Mouse (Mus musculus) liver, embryonic 14.5 days (tissue): ENCODE results near the gene Sgms1. TPM values are rescaled to one million over a fixed set of nuclear protein-coding genes. Genes with fewer than 3 reads are reported as not detected.

Experiments used
- ATAC-seq: fragments of 200-750 bp; cut with Nextera tagmentation; 2 replicates; pipeline ENCODE4 v1.8.0; 2017; ENCODE audit warnings: moderate number of reproducible peaks, mild to moderate bottlenecking, moderate library complexity; ENCODE audit not compliant: insufficient read depth
- DNase-seq, 3 experiments: peaks; one replicate each; pipeline ENCODE4 v3.0.0-alpha.2; 2012 to 2013; ENCODE audit warnings: low read depth in 3 of 3, low spot score in 3 of 3
- H3K27ac ChIP-seq: fragments of 300-500 bp; sonication (generic); 2 replicates; pipeline ENCODE4 v1.5.1; 2014; ENCODE audit warnings: moderate library complexity, mild to moderate bottlenecking, control low read depth, inconsistent platforms
- H3K27me3 ChIP-seq: fragments of 300-500 bp; sonication (generic); 2 replicates; pipeline ENCODE4 v1.6.1; 2014; ENCODE audit warnings: mild to moderate bottlenecking, low read length, moderate library complexity; ENCODE audit not compliant: control insufficient read depth, insufficient read depth
- H3K36me3 ChIP-seq: fragments of 300-500 bp; sonication (generic); replicated peaks from 2 replicates; pipeline ENCODE4 v1.6.1; 2014; ENCODE audit warnings: low read depth; ENCODE audit not compliant: control insufficient read depth, insufficient read depth
- H3K4me1 ChIP-seq, 2 experiments: fragments of 200-500 bp in 1 of 2; fragments of 300-500 bp in 1 of 2; sonication (generic) in 1 of 2; replicated peaks; 2 replicates each; pipeline ENCODE4 v1.6.1; 2012 to 2014; ENCODE audit warnings: antibody characterized with exemption in 1 of 2, inconsistent platforms in 1 of 2, low read length in 1 of 2; ENCODE audit not compliant: control insufficient read depth in 2 of 2, insufficient read depth in 2 of 2
- H3K4me2 ChIP-seq: fragments of 300-500 bp; sonication (generic); 2 replicates; pipeline ENCODE4 v1.6.1; 2014; ENCODE audit warnings: low read depth, mild to moderate bottlenecking, control low read depth, moderate library complexity
- H3K4me3 ChIP-seq, 2 experiments: fragments of 200-500 bp in 1 of 2; fragments of 300-500 bp in 1 of 2; sonication (generic) in 1 of 2; 2 replicates each; pipeline ENCODE4 v1.5.1; 2012 to 2014; ENCODE audit warnings: low read depth in 2 of 2, low read length in 2 of 2, mild to moderate bottlenecking in 2 of 2, control low read depth in 1 of 2, inconsistent platforms in 1 of 2, moderate library complexity in 1 of 2; ENCODE audit not compliant: insufficient read depth in 1 of 2
- H3K9ac ChIP-seq: fragments of 300-500 bp; sonication (generic); replicated peaks from 2 replicates; pipeline ENCODE4 v1.6.1; 2014; ENCODE audit warnings: mild to moderate bottlenecking, control low read depth, moderate library complexity
- H3K9me3 ChIP-seq: fragments of 300-500 bp; sonication (generic); 2 replicates; pipeline ENCODE4 v1.6.1; 2016; ENCODE audit warnings: low read length, mixed read lengths; ENCODE audit not compliant: control insufficient read depth
- CTCF ChIP-seq: IDR thresholded peaks from 2 replicates; pipeline ENCODE4 v1.5.1; 2016; ENCODE audit warnings: antibody characterized with exemption, low read depth, control low read depth
- EP300 ChIP-seq: IDR thresholded peaks from 2 replicates; pipeline ENCODE4 v1.6.1; 2016; ENCODE audit warnings: antibody characterized with exemption, low read depth
- WGBS: fragments of 180-500 bp; shearing (Covaris S2); extraction: QIAGEN DNeasy Blood & Tissue Kit; methylation state at CpG from one replicate; pipeline ENCODE4 v1.1.7; 2014; ENCODE audit not compliant: insufficient replicate concordance; 5-methylcytosine and 5-hydroxymethylcytosine counted together
- polyA plus RNA-seq, 2 experiments: library from polyadenylated mRNA; depleted of rRNA in 1 of 2; stranded (reverse) in 1 of 2; unstranded in 1 of 2; fragments of >200 nt; fragmentation: Nextera tagmentation in 1 of 2; extraction: Ambion mirVana in 1 of 2; gene quantifications; 2 replicates each; pipeline versions ENCODE4 v1.2.1 to v1.2.3; 2012 to 2014

Sgms1 gene
- polyA plus RNA-seq, 2 experiments: 17.3 to 19.2 TPM

GRCm38 (mm10) chr19:32227175-32227574 is 162.3 kb downstream of the Sgms1 start:
- no peak for TF ChIP-seq CTCF
- peak; percentile 62 for TF ChIP-seq EP300
- ATAC-seq: peak; percentile 73; the same call in 1 of the 2 replicates

GRCm38 (mm10) chr19:32225097-32225490 is 164.4 kb downstream of the Sgms1 start:
- no peak for ATAC-seq
- WGBS: 64% methylated on average over 9 of the region's 9 CpGs
- no peak overlapping the region for H3K27ac ChIP-seq

More at GRCm38 (mm10) chr19:32227175-32227574, 162.3 kb downstream of the Sgms1 start:
- peak overlapping the region; percentile 67 for H3K27ac ChIP-seq
- H3K4me2 ChIP-seq: peak overlapping the region; percentile 37
- peaks cover 43 to 49% of the 10 kb centered on the region in 2 experiments for H3K4me1 ChIP-seq
- H3K36me3 ChIP-seq: peaks cover 23% of the 10 kb centered on the region
- no peaks in the 10 kb centered on the region for H3K9me3 ChIP-seq
- H3K4me3 ChIP-seq: no peak overlapping the region
- 60% methylated on average over 2 of the region's 2 CpGs for WGBS
- H3K9ac ChIP-seq: peak overlapping the region; percentile 16; the same call in 1 of the 2 replicates
- H3K27me3 ChIP-seq: no peaks in the 10 kb centered on the region
- no peak for DNase-seq

GRCm38 (mm10) chr19:32224318-32225096 is 165.0 kb downstream of the Sgms1 start:
- peaks cover 51 to 56% of the 10 kb centered on the region in 2 experiments for H3K4me1 ChIP-seq
- peaks cover 29% of the 10 kb centered on the region for H3K36me3 ChIP-seq
- no peak for ATAC-seq

More at GRCm38 (mm10) chr19:32225097-32225490, 164.4 kb downstream of the Sgms1 start:
- TF ChIP-seq CTCF (0 out of 2 replicates have a peak, but pooled peaks have one; percentile 33), EP300 (no peak)
- H3K4me3 ChIP-seq: no peak overlapping the region
- peaks cover 29% of the 10 kb centered on the region for H3K36me3 ChIP-seq
- no peak overlapping the region for H3K9ac ChIP-seq
- H3K4me1 ChIP-seq: peaks cover 54 to 59% of the 10 kb centered on the region in 2 experiments
- H3K9me3 ChIP-seq: no peaks in the 10 kb centered on the region
- no peaks in the 10 kb centered on the region for H3K27me3 ChIP-seq
- no peak overlapping the region for H3K4me2 ChIP-seq
- no peak for DNase-seq

GRCm38 (mm10) chr19:32223751-32224174 is 165.8 kb downstream of the Sgms1 start:
- Histone ChIP-seq H3K27me3 (no peaks in the 10 kb centered on the region), H3K36me3 (peaks cover 29% of the 10 kb centered on the region), H3K4me3 (no peak overlapping the region), H3K27ac (peak overlapping the region; percentile 0; the same call in 1 of the 2 replicates), H3K9ac (no peak overlapping the region), H3K9me3 (no peaks in the 10 kb centered on the region), H3K4me2 (no peak overlapping the region), H3K4me1 (peaks cover 46 to 56% of the 10 kb centered on the region in 2 experiments)
- DNase-seq (no peak), ATAC-seq (no peak)
- TF ChIP-seq EP300 (no peak), CTCF (no peak)
- WGBS: 86% methylated on average over 3 of the region's 3 CpGs

More at GRCm38 (mm10) chr19:32224318-32225096, 165.0 kb downstream of the Sgms1 start:
- 66% methylated on average over 2 of the region's 2 CpGs for WGBS
- no peak for TF ChIP-seq EP300
- no peak for TF ChIP-seq CTCF
- H3K9me3 ChIP-seq: no peaks in the 10 kb centered on the region
- H3K4me2 ChIP-seq: no peak overlapping the region
- H3K4me3 ChIP-seq: no peak overlapping the region
- H3K27me3 ChIP-seq: no peaks in the 10 kb centered on the region
- H3K27ac ChIP-seq: peak overlapping the region; percentile 0; the same call in 1 of the 2 replicates
- no peak for DNase-seq
- H3K9ac ChIP-seq: no peak overlapping the region

- Histone ChIP-seq H3K36me3 (peaks cover 29% of the 10 kb centered on the region), H3K27me3 (no peaks in the 10 kb centered on the region), H3K4me3 (no peak overlapping the region; a peak in 1 of 4 replicates), H3K4me1 (peaks cover 40 to 49% of the 10 kb centered on the region in 2 experiments), H3K27ac (peak overlapping the region; percentile 55), H3K9ac (peak overlapping the region; percentile 24), H3K4me2 (peak overlapping the region; percentile 32), H3K9me3 (no peaks in the 10 kb centered on the region)
- WGBS: 19% methylated on average over 11 of the region's 11 CpGs
- TF ChIP-seq CTCF (no peak), EP300 (peak; percentile 95)
- DNase-seq: peak; percentile 83 to 88 (median 83)
- ATAC-seq: peak; percentile 97
Measured at GRCm38 (mm10) chr19:32222083-32222482, 167.4 kb downstream of the Sgms1 start.
